Mouse (Mus musculus): ENCODE measurements around the gene Safb2.

Gene Safb2

GRCm38 (mm10) chr17:56547116-56547845, 37.1 kb downstream of the Safb2 start:
- Histone ChIP-seq H3K27me3 (ENCODE audit: insufficient read depth, low read length) (peaks cover 9% of the 10 kb centered on the region), H3K4me3 (replicated peaks; ENCODE audit: low read length) (0 out of 2 replicates have a peak overlapping the region, but pooled peaks have one; percentile 7), H3K36me3 (ENCODE audit: insufficient read depth, low read length) (no peaks in the 10 kb centered on the region), H3K9me3 (ENCODE audit: low read length) (no peaks in the 10 kb centered on the region), H3K4me1 (replicated peaks; ENCODE audit: low read depth, low read length) (peaks cover 40% of the 10 kb centered on the region)
- no peak for TF ChIP-seq CTCF (conservative IDR thresholded peaks at IDR 0.05; ENCODE audit: low read length)
- no peak for TF ChIP-seq NANOG (IDR thresholded peaks at IDR 0.05; ENCODE audit: borderline replicate concordance, low read length)
- TF ChIP-seq POU5F1 (IDR thresholded peaks at IDR 0.05; ENCODE audit: borderline replicate concordance, low read length): no peak

GRCm38 (mm10) chr17:56546576-56546975, 37.8 kb downstream of the Safb2 start:
- Histone ChIP-seq H3K9me3 (ENCODE audit: low read length) (no peaks in the 10 kb centered on the region), H3K27me3 (ENCODE audit: insufficient read depth, low read length) (peaks cover 14% of the 10 kb centered on the region), H3K4me1 (replicated peaks; ENCODE audit: low read depth, low read length) (peaks cover 42% of the 10 kb centered on the region), H3K4me3 (replicated peaks; ENCODE audit: low read length) (no peak overlapping the region), H3K36me3 (ENCODE audit: insufficient read depth, low read length) (no peaks in the 10 kb centered on the region)
- TF ChIP-seq NANOG (IDR thresholded peaks at IDR 0.05; ENCODE audit: borderline replicate concordance, low read length): no peak
- no peak for TF ChIP-seq POU5F1 (IDR thresholded peaks at IDR 0.05; ENCODE audit: borderline replicate concordance, low read length)
- no peak for TF ChIP-seq CTCF (conservative IDR thresholded peaks at IDR 0.05; ENCODE audit: low read length)

GRCm38 (mm10) chr17:56545945-56546344, 38.4 kb downstream of the Safb2 start:
- H3K36me3 ChIP-seq (ENCODE audit: insufficient read depth, low read length): no peaks in the 10 kb centered on the region
- peaks cover 42% of the 10 kb centered on the region for H3K4me1 ChIP-seq (replicated peaks; ENCODE audit: low read depth, low read length)
- H3K27me3 ChIP-seq (ENCODE audit: insufficient read depth, low read length): peaks cover 14% of the 10 kb centered on the region
- H3K9me3 ChIP-seq (ENCODE audit: low read length): no peaks in the 10 kb centered on the region
- no peak for TF ChIP-seq CTCF (conservative IDR thresholded peaks at IDR 0.05; ENCODE audit: low read length)
- no peak for TF ChIP-seq POU5F1 (IDR thresholded peaks at IDR 0.05; ENCODE audit: borderline replicate concordance, low read length)
- TF ChIP-seq NANOG (IDR thresholded peaks at IDR 0.05; ENCODE audit: borderline replicate concordance, low read length): no peak
- H3K4me3 ChIP-seq (replicated peaks; ENCODE audit: low read length): no peak overlapping the region

GRCm38 (mm10) chr17:56544699-56545387, 39.5 kb downstream of the Safb2 start:
- H3K9me3 ChIP-seq (ENCODE audit: low read length): no peaks in the 10 kb centered on the region
- TF ChIP-seq POU5F1 (IDR thresholded peaks at IDR 0.05; ENCODE audit: borderline replicate concordance, low read length): no peak
- TF ChIP-seq NANOG (IDR thresholded peaks at IDR 0.05; ENCODE audit: borderline replicate concordance, low read length): no peak
- no peak for TF ChIP-seq CTCF (conservative IDR thresholded peaks at IDR 0.05; ENCODE audit: low read length)
- no peak overlapping the region for H3K4me3 ChIP-seq (replicated peaks; ENCODE audit: low read length)
- H3K27me3 ChIP-seq (ENCODE audit: insufficient read depth, low read length): peaks cover 14% of the 10 kb centered on the region
- no peaks in the 10 kb centered on the region for H3K36me3 ChIP-seq (ENCODE audit: insufficient read depth, low read length)
- H3K4me1 ChIP-seq (replicated peaks; ENCODE audit: low read depth, low read length): peaks cover 44% of the 10 kb centered on the region

GRCm38 (mm10) chr17:56543684-56544224, 40.6 kb downstream of the Safb2 start:
- no peak overlapping the region for H3K4me3 ChIP-seq (replicated peaks; ENCODE audit: low read length)
- H3K27me3 ChIP-seq (ENCODE audit: insufficient read depth, low read length): peaks cover 17% of the 10 kb centered on the region
- H3K36me3 ChIP-seq (ENCODE audit: insufficient read depth, low read length): no peaks in the 10 kb centered on the region
- no peaks in the 10 kb centered on the region for H3K9me3 ChIP-seq (ENCODE audit: low read length)
- TF ChIP-seq CTCF (conservative IDR thresholded peaks at IDR 0.05; ENCODE audit: low read length) (no peak), POU5F1 (IDR thresholded peaks at IDR 0.05; ENCODE audit: borderline replicate concordance, low read length) (no peak), NANOG (IDR thresholded peaks at IDR 0.05; ENCODE audit: borderline replicate concordance, low read length) (no peak)
- H3K4me1 ChIP-seq (replicated peaks; ENCODE audit: low read depth, low read length): peaks cover 44% of the 10 kb centered on the region

- H3K9me3 ChIP-seq (ENCODE audit: low read length): no peaks in the 10 kb centered on the region
- no peak overlapping the region for H3K4me3 ChIP-seq (replicated peaks; ENCODE audit: low read length)
- H3K36me3 ChIP-seq (ENCODE audit: insufficient read depth, low read length): no peaks in the 10 kb centered on the region
- H3K27me3 ChIP-seq (ENCODE audit: insufficient read depth, low read length): peaks cover 26% of the 10 kb centered on the region
- H3K4me1 ChIP-seq (replicated peaks; ENCODE audit: low read depth, low read length): peaks cover 49% of the 10 kb centered on the region
- TF ChIP-seq NANOG (IDR thresholded peaks at IDR 0.05; ENCODE audit: borderline replicate concordance, low read length) (no peak), POU5F1 (IDR thresholded peaks at IDR 0.05; ENCODE audit: borderline replicate concordance, low read length) (no peak), CTCF (conservative IDR thresholded peaks at IDR 0.05; ENCODE audit: low read length) (no peak)
Observed at GRCm38 (mm10) chr17:56542736-56543135, 41.6 kb downstream of the Safb2 start.

GRCm38 (mm10) chr17:56540562-56540975, 43.8 kb downstream of the Safb2 start:
- TF ChIP-seq NANOG (IDR thresholded peaks at IDR 0.05; ENCODE audit: borderline replicate concordance, low read length) (no peak), CTCF (conservative IDR thresholded peaks at IDR 0.05; ENCODE audit: low read length) (no peak), POU5F1 (IDR thresholded peaks at IDR 0.05; ENCODE audit: borderline replicate concordance, low read length) (no peak)
- H3K9me3 ChIP-seq (ENCODE audit: low read length): no peaks in the 10 kb centered on the region
- H3K36me3 ChIP-seq (ENCODE audit: insufficient read depth, low read length): no peaks in the 10 kb centered on the region
- peaks cover 33% of the 10 kb centered on the region for H3K27me3 ChIP-seq (ENCODE audit: insufficient read depth, low read length)
- no peak overlapping the region for H3K4me3 ChIP-seq (replicated peaks; ENCODE audit: low read length)
- H3K4me1 ChIP-seq (replicated peaks; ENCODE audit: low read depth, low read length): peaks cover 49% of the 10 kb centered on the region

- TF ChIP-seq CTCF (conservative IDR thresholded peaks at IDR 0.05; ENCODE audit: low read length): no peak
- TF ChIP-seq NANOG (IDR thresholded peaks at IDR 0.05; ENCODE audit: borderline replicate concordance, low read length): 0 out of 2 replicates have a peak, but pooled peaks have one; percentile 12
- TF ChIP-seq POU5F1 (IDR thresholded peaks at IDR 0.05; ENCODE audit: borderline replicate concordance, low read length): no peak
- no peaks in the 10 kb centered on the region for H3K9me3 ChIP-seq (ENCODE audit: low read length)
- H3K27me3 ChIP-seq (ENCODE audit: insufficient read depth, low read length): peaks cover 31% of the 10 kb centered on the region
- no peak overlapping the region for H3K4me3 ChIP-seq (replicated peaks; ENCODE audit: low read length)
- H3K4me1 ChIP-seq (replicated peaks; ENCODE audit: low read depth, low read length): peaks cover 49% of the 10 kb centered on the region
- H3K36me3 ChIP-seq (ENCODE audit: insufficient read depth, low read length): no peaks in the 10 kb centered on the region
Observed at GRCm38 (mm10) chr17:56537912-56538311, 46.5 kb downstream of the Safb2 start.
